Mouse (Mus musculus): Measurements from ENCODE around the gene Cct4. TPM values are rescaled to one million over a fixed set of nuclear protein-coding genes. Genes with fewer than 3 reads are reported as not detected.

The Cct4 gene
- polyA plus RNA-seq (2017; shearing (Covaris generic)), result 274 TPM

DNA sequence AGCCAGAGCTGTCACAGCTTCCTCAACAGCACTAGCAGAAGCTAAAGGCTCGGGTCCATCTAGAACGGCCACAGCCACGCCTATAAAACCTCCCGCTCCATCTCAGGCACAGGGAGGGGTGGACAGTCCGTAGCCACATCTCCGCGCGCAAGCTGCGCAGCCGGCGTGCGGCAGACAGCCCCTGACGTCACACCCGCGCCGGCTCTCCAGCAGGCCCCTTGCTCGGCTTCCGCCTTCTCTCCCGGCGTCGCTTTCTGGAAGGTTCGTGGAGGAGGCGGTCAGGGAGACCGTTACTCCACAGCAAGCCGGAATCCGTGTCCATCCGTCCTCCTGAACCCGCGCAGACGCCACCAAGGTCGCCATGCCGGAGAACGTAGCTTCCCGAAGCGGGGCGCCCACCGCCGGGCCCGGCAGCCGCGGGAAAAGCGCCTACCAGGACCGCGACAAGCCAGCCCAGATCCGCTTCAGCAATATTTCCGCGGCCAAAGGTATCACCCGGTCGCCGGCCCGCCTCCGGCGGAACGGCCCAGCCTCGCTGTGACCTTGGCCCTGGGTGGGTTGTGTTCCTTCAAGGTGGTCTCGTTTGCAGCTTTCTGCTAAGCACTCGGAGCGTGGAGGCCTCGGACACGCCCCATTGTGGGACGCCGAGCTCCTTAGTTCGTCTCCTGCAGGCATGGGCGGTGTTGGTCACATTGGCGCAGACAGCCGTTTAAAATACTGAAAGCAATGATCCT is at the start of gene Cct4:
Cct4 (plus strand) TSS at position 127 of the 734 bp plus-strand sequence.

DNA sequence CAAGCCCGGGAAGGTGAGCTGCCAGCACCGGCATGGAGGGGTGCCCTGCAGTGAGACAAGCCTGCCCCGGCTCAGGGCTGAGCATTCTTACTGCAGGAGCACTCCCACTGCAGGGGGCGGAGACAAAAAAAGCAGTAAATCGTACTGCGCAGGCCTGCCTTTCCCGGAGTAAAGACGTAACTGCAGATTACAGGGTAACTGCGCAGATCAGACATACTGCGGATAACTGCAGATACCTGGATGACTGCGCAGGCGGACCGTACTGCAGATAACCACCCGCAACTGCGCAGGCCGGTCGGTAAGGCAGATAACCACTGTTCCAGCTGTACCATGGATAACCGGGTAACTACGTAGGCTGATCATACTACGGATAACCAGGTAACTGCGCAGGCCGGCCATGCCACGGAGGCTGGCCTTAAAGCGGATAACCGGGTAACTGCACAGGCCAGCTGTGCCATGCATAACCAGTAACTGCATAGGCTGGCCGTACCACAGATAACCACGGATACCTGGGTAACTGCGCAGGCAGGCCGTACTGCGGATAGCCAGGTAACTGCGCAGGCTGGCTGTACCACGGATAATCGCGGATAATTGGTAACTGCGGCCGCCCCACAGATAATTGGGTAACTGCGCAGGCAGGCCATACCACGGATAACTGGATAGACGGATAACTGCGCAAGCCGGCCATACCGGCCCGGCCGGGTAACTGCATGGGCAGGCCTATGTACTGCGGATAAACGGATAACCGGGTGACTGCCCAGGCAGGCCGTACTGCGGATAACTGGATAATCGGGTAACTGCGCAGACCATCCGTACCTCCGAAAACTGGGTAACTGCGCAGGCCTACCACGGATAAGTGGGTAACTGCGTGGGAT is 18.2 kb upstream of the Cct4 start, which contains the start of gene Zrsr1:
Zrsr1 (plus strand) TSS at position 171 of the 875 bp plus-strand sequence.

DNA sequence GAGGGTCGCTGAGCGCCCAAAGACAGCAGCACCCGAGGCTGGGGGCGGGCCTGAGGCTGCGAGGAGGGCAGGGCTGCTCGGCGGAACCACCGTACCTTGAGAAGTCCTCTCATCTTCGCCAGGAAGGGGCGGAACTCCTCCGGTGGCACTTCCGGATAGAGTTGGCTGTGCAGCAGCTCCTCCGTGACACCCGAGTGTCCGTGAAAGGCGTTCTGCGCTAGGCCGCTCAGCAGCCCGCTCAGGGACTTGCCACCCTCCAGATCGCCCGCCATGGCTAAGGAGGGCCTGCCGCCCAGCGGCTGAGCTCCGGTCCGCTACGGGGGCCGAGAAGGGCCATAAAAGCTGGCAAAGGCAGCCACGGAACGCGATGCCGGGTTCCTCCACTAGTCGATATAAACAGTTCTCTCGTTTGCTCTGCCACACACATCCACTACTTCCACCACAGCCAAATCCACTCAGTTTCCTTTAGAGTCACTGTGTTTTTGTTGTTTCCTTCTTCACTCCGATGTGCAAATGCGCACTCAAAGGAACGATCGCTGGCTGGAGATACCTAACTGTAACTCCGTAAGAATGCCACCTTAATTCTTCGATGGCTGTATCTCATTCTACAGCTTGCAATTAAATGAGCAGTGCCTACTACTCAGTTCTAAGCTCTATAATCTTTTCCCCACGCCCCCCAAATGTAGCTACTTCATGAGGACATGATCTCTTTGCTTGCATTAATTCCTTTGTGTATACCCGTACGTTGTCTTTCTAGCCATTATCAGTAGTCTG is 8.1 kb upstream of the Cct4 start, which contains the start of the genes Gm28048 and Commd1:
Gm28048 (minus strand) TSS at position 107 of the 774 bp plus-strand sequence.
Commd1 (minus strand) TSS at position 399 of the 774 bp plus-strand sequence.

DNA sequence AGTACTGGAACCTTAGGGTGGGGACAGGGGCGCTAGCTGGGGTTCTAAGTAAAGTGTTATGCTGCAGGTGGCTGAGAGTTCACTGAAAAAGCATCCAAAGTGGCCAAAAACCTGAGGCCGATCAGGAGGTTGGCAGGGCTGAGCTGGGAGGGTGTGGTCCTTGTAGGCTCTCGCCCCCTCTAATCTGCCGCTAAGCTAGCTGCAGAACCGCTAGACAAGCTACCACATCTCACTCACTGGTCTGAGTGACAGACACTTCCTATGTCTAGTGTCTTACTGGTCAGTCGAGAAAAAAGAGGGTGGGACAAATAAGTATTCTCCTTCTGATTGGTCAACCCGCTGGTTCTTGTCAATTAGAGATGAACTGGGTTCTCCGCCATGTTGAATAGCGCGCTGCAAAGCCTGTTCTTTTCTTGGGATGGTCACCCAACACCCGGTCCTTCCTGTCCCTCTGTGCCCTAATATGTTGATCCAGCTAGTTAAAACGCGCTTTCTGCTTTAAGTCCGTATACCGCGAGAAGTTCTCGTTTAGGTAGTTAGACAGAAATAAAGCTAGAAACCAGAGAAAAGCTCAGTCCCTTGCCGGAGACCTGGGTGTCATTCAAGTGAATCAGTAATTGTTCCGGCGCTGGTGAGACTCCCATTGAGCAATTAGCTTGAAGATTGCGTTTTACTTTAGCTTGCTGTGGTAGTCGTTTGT is 17.3 kb downstream of the Cct4 start, which contains the start of gene Fam161a:
Fam161a (plus strand) TSS at position 51 of the 700 bp plus-strand sequence.

Other genes starting within 250 kb of the Cct4 start
- 18.5 TPM for gene B3gnt2, start 129.6 kb upstream of the Cct4 start, polyA plus RNA-seq (2017; shearing (Covaris generic))
- 1.6 TPM for gene Zrsr1, start 18.5 kb upstream of the Cct4 start, polyA plus RNA-seq (2017; shearing (Covaris generic))
- 27.9 TPM for gene Gm28048, start 8.4 kb upstream of the Cct4 start, polyA plus RNA-seq (2017; shearing (Covaris generic))
- gene Commd1, start 8.1 kb upstream of the Cct4 start, polyA plus RNA-seq (2017; shearing (Covaris generic)), result 117 TPM
- 3.1 TPM for gene Fam161a, start 17.0 kb downstream of the Cct4 start, polyA plus RNA-seq (2017; shearing (Covaris generic))